In genomic region chr11:31394026-31394425, GRCm38 (mm10) we compare ENCODE assay signal across 18 mouse cellular contexts. TPM values are rescaled to one million over a fixed set of nuclear protein-coding genes. Genes with fewer than 3 reads are reported as not detected.
"Had no signal": no experiment of that assay in that cellular context is flagged by ENCODE, and none has a peak within 500 bp of the region (broad histone marks: within the 10 kb centered on the region; RNA-seq: fewer than 3 reads in every experiment).

No protein-coding gene starts in this region.

- H3K9ac ChIP-seq: neural tube, embryonic 12.5 days; neural tube, embryonic 13.5 days; neural tube, embryonic 15.5 days; stomach, embryonic 15.5 days had no signal

- DNase-seq: retina, postnatal 1 day; right cerebral cortex, adult 18-20 months; right cerebral cortex, postnatal 14 days; right cerebral cortex, postnatal 25 days; right cerebral cortex, postnatal 4 days; spleen, adult 18-20 months; thymus, adult 18-20 months; thymus, adult 2 months; thymus, postnatal 14 days; thymus, postnatal 25 days; thymus, postnatal 36 days; thymus, postnatal 4 days had no signal

- H3K9me3 ChIP-seq: neural tube, embryonic 12.5 days; neural tube, embryonic 13.5 days; neural tube, embryonic 15.5 days; stomach, embryonic 15.5 days had no signal

- H3K36me3 ChIP-seq: neural tube, embryonic 12.5 days; neural tube, embryonic 13.5 days; neural tube, embryonic 15.5 days; stomach, embryonic 15.5 days had no signal

- H3K27ac ChIP-seq: neural tube, embryonic 12.5 days; neural tube, embryonic 13.5 days; neural tube, embryonic 15.5 days; stomach, embryonic 15.5 days; stomach, postnatal 0 days had no signal

- H3K27me3 ChIP-seq: neural tube, embryonic 12.5 days; neural tube, embryonic 13.5 days; neural tube, embryonic 15.5 days; stomach, embryonic 15.5 days had no signal

- H3K4me3 ChIP-seq: neural tube, embryonic 12.5 days; neural tube, embryonic 13.5 days; neural tube, embryonic 15.5 days; stomach, embryonic 15.5 days had no signal

- H3K4me1 ChIP-seq: neural tube, embryonic 12.5 days; neural tube, embryonic 13.5 days; neural tube, embryonic 15.5 days; stomach, embryonic 15.5 days had no signal

RNA-seq across cellular contexts. Expression of gene Stc2, which starts 24.2 kb away (rescaled TPM):
- total RNA-seq: neutrophil, adult 5-6 weeks had no signal
